Mouse (Mus musculus) adrenal gland (tissue): ENCODE measurements around the gene AC153137.1.
"Not testable (repeated sequence)": the region's sequence is repeated elsewhere in the genome, so short reads cannot be mapped to it uniquely, and the experiment has no call there.

Source experiments
- intact Hi-C: fragments of 180-260 bp; cut with DNase I; formaldehyde crosslinking; loops from one replicate; pipeline ENCODE4 v1.15.1; 2025
- long read RNA-seq, 2 experiments: library from polyadenylated mRNA; unstranded; transcript quantifications; one replicate each; pipeline ENCODE4 v2.0.0; 2020; ENCODE audit warnings: borderline replicate concordance in 1 of 2; ENCODE audit not compliant: insufficient replicate concordance in 1 of 2

Gene AC153137.1
- long read RNA-seq, experiment 1: 0 reads
- long read RNA-seq, experiment 2: 0 reads

GRCm38 (mm10) chr1:30977868-30978267, at the start of gene AC153137.1:
Gene AC153137.1 (minus strand): TSS chr1:30977968.
- intact Hi-C loops: not testable (repeated sequence)

- intact Hi-C loops: no loop called here
Observed at GRCm38 (mm10) chr1:31023173-31023572, 45.4 kb upstream of the AC153137.1 start.

GRCm38 (mm10) chr1:31019283-31019682, 41.5 kb upstream of the AC153137.1 start:
- intact Hi-C loops: no loop called here

GRCm38 (mm10) chr1:31017377-31017776, 39.6 kb upstream of the AC153137.1 start:
- intact Hi-C loops: no loop called here

GRCm38 (mm10) chr1:31016068-31016467, 38.3 kb upstream of the AC153137.1 start:
- intact Hi-C loops: no loop called here

GRCm38 (mm10) chr1:31015261-31015660, 37.5 kb upstream of the AC153137.1 start:
- intact Hi-C loops: no loop called here

GRCm38 (mm10) chr1:30977239-30977638, 529 bp downstream of the AC153137.1 start:
- intact Hi-C loops: not testable (repeated sequence)

- intact Hi-C loops: loop anchor here (5.0 kb wide), 2 partner anchors 101 to 201 kb away; no protein-coding TSS in a partner anchor
Observed at GRCm38 (mm10) chr1:30951795-30952194, 26.0 kb downstream of the AC153137.1 start.

GRCm38 (mm10) chr1:30950456-30950835, 27.3 kb downstream of the AC153137.1 start:
- intact Hi-C loops: loop anchor here (5.0 kb wide), 2 partner anchors 102 to 202 kb away; no protein-coding TSS in a partner anchor

- intact Hi-C loops: loop anchor here (5.0 kb wide), 3 partner anchors 78 to 202 kb away; partner anchors contain the start of gene Phf3
Observed at GRCm38 (mm10) chr1:30949710-30950455, 27.9 kb downstream of the AC153137.1 start.

- intact Hi-C loops: loop anchor here (5.0 kb wide), 1 partner anchor 77 kb away; the partner anchor contains the start of gene Phf3
Observed at GRCm38 (mm10) chr1:30948950-30949639, 28.7 kb downstream of the AC153137.1 start.

- intact Hi-C loops: loop anchor here (5.0 kb wide), 1 partner anchor 76 kb away; the partner anchor contains the start of gene Phf3
Observed at GRCm38 (mm10) chr1:30948361-30948949, 29.3 kb downstream of the AC153137.1 start.

GRCm38 (mm10) chr1:30945136-30945535, 32.6 kb downstream of the AC153137.1 start:
- intact Hi-C loops: loop anchor here (5.0 kb wide), 1 partner anchor 73 kb away; the partner anchor contains the start of gene Phf3

- intact Hi-C loops: no loop called here
Observed at GRCm38 (mm10) chr1:30940571-30940970, 37.2 kb downstream of the AC153137.1 start.

GRCm38 (mm10) chr1:30938392-30938791, 39.4 kb downstream of the AC153137.1 start:
- intact Hi-C loops: loop anchor here (5.0 kb wide), 1 partner anchor 214 kb away; no protein-coding TSS in a partner anchor

- intact Hi-C loops: loop anchor here (5.0 kb wide), 1 partner anchor 215 kb away; no protein-coding TSS in a partner anchor
Observed at GRCm38 (mm10) chr1:30937396-30937965, 40.3 kb downstream of the AC153137.1 start.

- intact Hi-C loops: loop anchor here (5.0 kb wide), 1 partner anchor 216 kb away; no protein-coding TSS in a partner anchor
Observed at GRCm38 (mm10) chr1:30936488-30936887, 41.3 kb downstream of the AC153137.1 start.

GRCm38 (mm10) chr1:30930823-30931222, 46.9 kb downstream of the AC153137.1 start:
- intact Hi-C loops: loop anchor here (5.0 kb wide), 1 partner anchor 154 kb away; no protein-coding TSS in a partner anchor

- intact Hi-C loops: loop anchor here (5.0 kb wide), 1 partner anchor 153 kb away; no protein-coding TSS in a partner anchor
Observed at GRCm38 (mm10) chr1:30930194-30930593, 47.6 kb downstream of the AC153137.1 start.
